ENCODE assay signal across 21 mouse cellular contexts in genomic region chr12:32237839-32238238, GRCm38 (mm10). TPM values are rescaled to one million over a fixed set of nuclear protein-coding genes. Genes with fewer than 3 reads are reported as not detected.
A peak's percentile ranks its signal among the peaks of the same experiment; 100 is the strongest.
DNase-seq lines count a peak whose midpoint lies in the region; ATAC-seq and TF ChIP-seq lines count a peak whose summit lies in the region.
"Had no signal": no experiment of that assay in that cellular context is flagged by ENCODE, and none has a peak within 500 bp of the region (broad histone marks: within the 10 kb centered on the region; RNA-seq: fewer than 3 reads in every experiment).

No protein-coding gene starts in this region.

- no peak overlapping the region for H3K4me3 ChIP-seq in hindbrain, embryonic 16.5 days (ENCODE audit: low read length)
- H3K4me3 ChIP-seq in hindbrain, embryonic 11.5 days (ENCODE audit: low read depth, low read length) = no peak overlapping the region
- no peak overlapping the region for H3K4me3 ChIP-seq in bone marrow macrophage, adult 2 months (ENCODE audit: insufficient read depth, low read length)
- H3K4me3 ChIP-seq in kidney, embryonic 16.5 days (ENCODE audit: low read length) = no peak overlapping the region
- H3K4me3 ChIP-seq: gastrocnemius, adult 2 months; heart, adult 2 months; heart, embryonic 15.5 days; hindbrain, embryonic 15.5 days; left cerebral cortex, adult 2 months; limb, embryonic 13.5 days; midbrain, embryonic 12.5 days had no signal

- TF ChIP-seq POLR2A in bone marrow macrophage, adult 2 months (IDR thresholded peaks at IDR 0.05; ENCODE audit: borderline replicate concordance, low read depth, low read length) = no peak
- TF ChIP-seq POLR2A in brain, embryonic 14.5 days (IDR thresholded peaks at IDR 0.05; ENCODE audit: borderline replicate concordance, extremely low read depth, insufficient read depth, insufficient read length, poor library complexity, severe bottlenecking) = no peak

- no peak overlapping the region for H3K4me2 ChIP-seq in hindbrain, embryonic 16.5 days (ENCODE audit: low read length)
- no peak overlapping the region for H3K4me2 ChIP-seq in hindbrain, embryonic 11.5 days (replicated peaks; ENCODE audit: low read depth, low read length)
- H3K4me2 ChIP-seq in kidney, embryonic 16.5 days (replicated peaks; ENCODE audit: low read depth, low read length) = no peak overlapping the region
- H3K4me2 ChIP-seq: heart, embryonic 15.5 days; hindbrain, embryonic 15.5 days; limb, embryonic 13.5 days; midbrain, embryonic 12.5 days had no signal

- no peaks in the 10 kb centered on the region for H3K36me3 ChIP-seq in hindbrain, embryonic 16.5 days (ENCODE audit: control insufficient read depth, insufficient read depth, low read length)
- H3K36me3 ChIP-seq in hindbrain, embryonic 11.5 days (ENCODE audit: control insufficient read depth, insufficient read depth, low read length) = no peaks in the 10 kb centered on the region
- H3K36me3 ChIP-seq in kidney, embryonic 16.5 days (ENCODE audit: insufficient read depth, low read length) = no peaks in the 10 kb centered on the region
- H3K36me3 ChIP-seq: heart, embryonic 15.5 days; hindbrain, embryonic 15.5 days; limb, embryonic 13.5 days; midbrain, embryonic 12.5 days had no signal

- no peaks in the 10 kb centered on the region for H3K27me3 ChIP-seq in hindbrain, embryonic 16.5 days (replicated peaks; ENCODE audit: control insufficient read depth, insufficient read depth, low read length)
- no peaks in the 10 kb centered on the region for H3K27me3 ChIP-seq in hindbrain, embryonic 11.5 days (ENCODE audit: control insufficient read depth, insufficient read depth, low read length)
- H3K27me3 ChIP-seq in kidney, embryonic 16.5 days (ENCODE audit: insufficient read depth, low read length) = no peaks in the 10 kb centered on the region
- H3K27me3 ChIP-seq: heart, embryonic 15.5 days; hindbrain, embryonic 15.5 days; limb, embryonic 13.5 days; midbrain, embryonic 12.5 days had no signal

- H3K9ac ChIP-seq in hindbrain, embryonic 16.5 days (ENCODE audit: low read depth, low read length) = no peak overlapping the region
- no peak overlapping the region for H3K9ac ChIP-seq in hindbrain, embryonic 11.5 days (ENCODE audit: low read depth, low read length)
- H3K9ac ChIP-seq in kidney, embryonic 16.5 days (replicated peaks; ENCODE audit: low read length) = no peak overlapping the region
- H3K9ac ChIP-seq: heart, embryonic 15.5 days; hindbrain, embryonic 15.5 days; limb, embryonic 13.5 days; liver, postnatal 0 days; midbrain, embryonic 12.5 days had no signal

- 48% methylated on average over 5 of the region's 5 CpGs for WGBS in hindbrain, embryonic 16.5 days
- WGBS in hindbrain, embryonic 11.5 days = 62% methylated on average over 5 of the region's 5 CpGs
- WGBS in kidney, embryonic 16.5 days = 44% methylated on average over 5 of the region's 5 CpGs

- no peaks in the 10 kb centered on the region for H3K9me3 ChIP-seq in hindbrain, embryonic 16.5 days (ENCODE audit: control insufficient read depth, low read length)
- H3K9me3 ChIP-seq in hindbrain, embryonic 11.5 days (ENCODE audit: control insufficient read depth, low read length) = no peaks in the 10 kb centered on the region
- no peaks in the 10 kb centered on the region for H3K9me3 ChIP-seq in kidney, embryonic 16.5 days (ENCODE audit: low read length)
- H3K9me3 ChIP-seq: heart, embryonic 15.5 days; hindbrain, embryonic 15.5 days; limb, embryonic 13.5 days; midbrain, embryonic 12.5 days had no signal

- no peaks in the 10 kb centered on the region; the same call in 1 of the 2 replicates for H3K4me1 ChIP-seq in hindbrain, embryonic 16.5 days (ENCODE audit: control insufficient read depth, insufficient read depth, low read depth, low read length)
- H3K4me1 ChIP-seq in hindbrain, embryonic 11.5 days (replicated peaks; ENCODE audit: control insufficient read depth, insufficient read depth, low read length) = no peaks in the 10 kb centered on the region
- peaks cover 25% of the 10 kb centered on the region for H3K4me1 ChIP-seq in bone marrow macrophage, adult 2 months (ENCODE audit: control insufficient read depth, insufficient read depth, low read length)
- H3K4me1 ChIP-seq in kidney, embryonic 16.5 days (ENCODE audit: insufficient read depth, low read length) = no peaks in the 10 kb centered on the region
- H3K4me1 ChIP-seq: heart, embryonic 15.5 days; hindbrain, embryonic 15.5 days had no signal

- H3K27ac ChIP-seq in hindbrain, embryonic 16.5 days (ENCODE audit: low read depth, low read length) = no peak overlapping the region
- no peak overlapping the region for H3K27ac ChIP-seq in hindbrain, embryonic 11.5 days (ENCODE audit: low read depth, low read length)
- peak overlapping the region; percentile 42 for H3K27ac ChIP-seq in bone marrow macrophage, adult 2 months (ENCODE audit: insufficient read depth, low read depth, low read length)
- H3K27ac ChIP-seq in kidney, embryonic 16.5 days (ENCODE audit: low read length) = no peak overlapping the region
- H3K27ac ChIP-seq: gastrocnemius, adult 2 months; heart, adult 2 months; heart, embryonic 15.5 days; hindbrain, embryonic 15.5 days; left cerebral cortex, adult 2 months; limb, embryonic 13.5 days; midbrain, embryonic 12.5 days had no signal

- TF ChIP-seq CTCF in bone marrow macrophage, adult 2 months (IDR thresholded peaks at IDR 0.05; ENCODE audit: low read depth, low read length) = no peak
- TF ChIP-seq CTCF in brain, embryonic 14.5 days (IDR thresholded peaks at IDR 0.05; ENCODE audit: borderline replicate concordance, extremely low read depth, insufficient read depth, insufficient read length) = no peak

- DNase-seq in hindbrain, embryonic 11.5 days (ENCODE audit: low spot score) = no peak
- peak; percentile 55 for DNase-seq in brain, embryonic 14.5 days (ENCODE audit: low read depth)
- DNase-seq in gonadal fat pad, adult 2 months (ENCODE audit: low read depth) = peak; percentile 73
- DNase-seq in natural killer cell, adult 2 months (ENCODE audit: low spot score in 2 of 2) = no peak
- DNase-seq: adrenal gland, postnatal 36 days; cerebellum, adult 9-11 months; embryo, embryonic 11 days; gastrocnemius, adult 2 months; heart, adult 2 months; kidney, adult 11 months; kidney, postnatal 10 days; liver, postnatal 0 days; thymus, adult 2 months had no signal

- peak; percentile 68 for ATAC-seq in hindbrain, embryonic 16.5 days
- no peak for ATAC-seq in hindbrain, embryonic 11.5 days (ENCODE audit: low FRiP score)
- ATAC-seq in kidney, embryonic 16.5 days (ENCODE audit: low FRiP score, low TSS enrichment) = no peak
- ATAC-seq: liver, postnatal 0 days had no signal

RNA-seq across cellular contexts. Expression of gene Pik3cg, which starts 29.4 kb away (rescaled TPM):
- 0.98 and 1.4 TPM in 2 replicates for polyA plus RNA-seq in hindbrain, embryonic 16.5 days (2015; fragmentation: Nextera tagmentation; extraction: Ambion mirVana)
- polyA plus RNA-seq in hindbrain, embryonic 11.5 days (2014; fragmentation: Nextera tagmentation; extraction: Ambion mirVana) = 1.5 and 1.6 TPM in 2 replicates
- 73.2 and 75.7 TPM in 2 replicates for polyA plus RNA-seq in bone marrow macrophage, adult 2 months (2012; ENCODE audit: insufficient read depth, insufficient read length, missing spikeins)
- 1.0 and 1.5 TPM in 2 replicates for polyA plus RNA-seq in brain, embryonic 14.5 days (2012; rRNA removed)
- 2.2 and 2.4 TPM in 2 replicates for polyA plus RNA-seq in gonadal fat pad, adult 2 months (2012; rRNA removed)
- polyA plus RNA-seq in kidney, embryonic 16.5 days (2015; fragmentation: Nextera tagmentation; extraction: Ambion mirVana) = 2.7 and 2.9 TPM in 2 replicates

Comparison
In these comparisons a context has a peak if more than half of its experiments do, and no peak if none do; other contexts are left out.
1. DNase-seq: peak in brain, embryonic 14.5 days (single experiment) and gonadal fat pad, adult 2 months (single experiment); none in hindbrain, embryonic 11.5 days (single experiment) and natural killer cell, adult 2 months (0 of 2).
2. RNA of gene Pik3cg, which starts 29.4 kb away (polyA plus RNA-seq): 73.2 to 75.7 TPM in bone marrow macrophage, adult 2 months; 2.7 to 2.9 TPM in kidney, embryonic 16.5 days, 2.2 to 2.4 TPM in gonadal fat pad, adult 2 months, 1.0 to 1.5 TPM in brain, embryonic 14.5 days, 1.5 to 1.6 TPM in hindbrain, embryonic 11.5 days and 0.98 to 1.4 TPM in hindbrain, embryonic 16.5 days; every median in the first group is over 10 times any median in the second.